Mouse (Mus musculus) megakaryocyte, embryonic 14.5 days (primary cell): Measurements from ENCODE around the gene Rgs10.

ENCODE experiments used
- FLI1 ChIP-seq: IDR thresholded peaks from 2 replicates; pipeline ENCODE4 v1.6.1; 2012; ENCODE audit warnings: low read length, inconsistent platforms, mixed read lengths
- GATA1 ChIP-seq: IDR thresholded peaks from 3 replicates; pipeline ENCODE4 v1.6.1; 2012; ENCODE audit warnings: mixed read lengths, low read length, inconsistent platforms, borderline replicate concordance

GRCm38 (mm10) chr7:128417930-128418779, at the start of gene Rgs10:
- TF ChIP-seq GATA1 (no peak), FLI1 (no peak)
